Mouse (Mus musculus) cerebellum, adult 2 months (tissue): ENCODE data around the gene Myrfl. TPM values are rescaled to one million over a fixed set of nuclear protein-coding genes. Genes with fewer than 3 reads are reported as not detected.

ENCODE experiments used
- DNase-seq, 2 experiments: peaks; one replicate each; pipeline ENCODE4 v3.0.0; 2021
- H3K27ac ChIP-seq: fragments of 200-500 bp; 2 replicates; pipeline ENCODE4 v1.5.1; 2012; ENCODE audit warnings: low read length, control low read depth, inconsistent platforms; ENCODE audit not compliant: insufficient read depth
- H3K27me3 ChIP-seq: fragments of 200-500 bp; 2 replicates; pipeline ENCODE4 v1.6.1; 2012; ENCODE audit warnings: inconsistent platforms, mild to moderate bottlenecking, low read length, moderate library complexity; ENCODE audit not compliant: control insufficient read depth, insufficient read depth
- H3K4me1 ChIP-seq: fragments of 200-500 bp; 2 replicates; pipeline ENCODE4 v1.6.1; 2011; ENCODE audit warnings: low read length; ENCODE audit not compliant: control insufficient read depth, insufficient read depth
- H3K4me3 ChIP-seq: fragments of 200-500 bp; replicated peaks from 2 replicates; pipeline ENCODE3; 2011; ENCODE audit warnings: mild to moderate bottlenecking, low read depth, low read length, control low read depth; ENCODE audit not compliant: insufficient read depth
- CTCF ChIP-seq: fragments of 200-500 bp; IDR thresholded peaks from 2 replicates; pipeline ENCODE4 v1.5.1; 2011; ENCODE audit warnings: low read depth, mild to moderate bottlenecking, control low read depth, low read length, moderate library complexity, borderline replicate concordance; ENCODE audit not compliant: insufficient read depth
- POLR2A ChIP-seq: fragments of 200-500 bp; IDR thresholded peaks from 2 replicates; pipeline ENCODE4 v1.6.1; 2011; ENCODE audit warnings: low read length, control low read depth, borderline replicate concordance; ENCODE audit not compliant: insufficient read depth
- WGBS: fragments of 180-500 bp; shearing (Covaris S2); methylation state at CpG from one replicate; pipeline ENCODE4 v1.1.7; 2018; 5-methylcytosine and 5-hydroxymethylcytosine counted together
- polyA plus RNA-seq: library from polyadenylated mRNA; depleted of rRNA; stranded (reverse); fragments of >200 nt; gene quantifications from 2 replicates; pipeline ENCODE4 v1.2.3, GENCODE M21; 2012

The Myrfl gene
- polyA plus RNA-seq, 1 experiment = 0.10 TPM

DNA sequence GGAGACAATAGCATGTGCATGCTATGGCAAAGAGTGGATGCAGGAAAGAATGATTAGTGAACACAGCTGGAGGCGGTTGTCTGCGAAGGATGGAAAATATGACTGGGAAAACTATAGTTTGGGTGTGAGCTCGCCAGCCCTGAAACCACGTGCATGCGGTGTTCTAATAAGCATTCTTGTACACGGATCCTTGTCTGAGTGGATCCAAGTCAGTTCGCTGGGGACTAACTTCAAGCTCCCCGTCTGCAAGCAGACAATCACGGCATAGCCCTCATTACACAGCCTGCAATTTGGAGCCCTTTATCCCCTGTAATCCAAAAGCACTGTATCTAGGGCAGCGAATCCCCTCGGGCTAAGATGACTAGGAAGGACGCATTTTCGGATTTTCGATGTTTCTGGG is 136.2 kb downstream of the Myrfl start:
- TF ChIP-seq CTCF (no peak), POLR2A (no peak)
- peaks cover 21% of the 10 kb centered on the region; the same call in 1 of the 2 replicates for H3K4me1 ChIP-seq
- WGBS = 89% methylated on average over 14 of the region's 14 CpGs
- H3K27ac ChIP-seq = no peak overlapping the region
- no peaks in the 10 kb centered on the region for H3K27me3 ChIP-seq
- DNase-seq = no peak
- H3K4me3 ChIP-seq = no peak overlapping the region

DNA sequence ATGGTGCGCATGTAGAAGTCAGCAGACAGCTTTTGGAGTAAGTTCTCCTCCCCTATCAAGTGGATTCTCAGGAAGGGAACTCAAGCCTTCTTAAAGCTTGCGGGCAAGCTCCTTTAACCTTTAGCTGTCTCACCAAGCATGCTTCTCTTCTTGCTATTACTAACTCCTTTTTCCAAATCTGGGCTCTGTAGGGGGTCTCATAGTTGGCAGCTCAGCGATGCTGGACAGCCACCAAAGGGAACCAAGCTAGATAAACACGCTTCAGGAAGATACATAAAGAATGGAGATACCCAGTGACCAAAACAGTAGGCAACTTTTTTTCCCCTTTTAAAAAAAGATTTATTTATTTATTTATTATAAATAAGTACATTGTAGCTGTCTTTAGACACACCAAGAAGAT is 136.9 kb downstream of the Myrfl start:
- DNase-seq = peak in 1 of 2 experiments; percentile 37
- H3K27ac ChIP-seq = no peak overlapping the region
- H3K4me3 ChIP-seq = no peak overlapping the region
- peaks cover 21% of the 10 kb centered on the region; the same call in 1 of the 2 replicates for H3K4me1 ChIP-seq
- H3K27me3 ChIP-seq = no peaks in the 10 kb centered on the region
- no peak for TF ChIP-seq POLR2A
- TF ChIP-seq CTCF = no peak
- WGBS = 42% methylated on average over 4 of the region's 4 CpGs

DNA sequence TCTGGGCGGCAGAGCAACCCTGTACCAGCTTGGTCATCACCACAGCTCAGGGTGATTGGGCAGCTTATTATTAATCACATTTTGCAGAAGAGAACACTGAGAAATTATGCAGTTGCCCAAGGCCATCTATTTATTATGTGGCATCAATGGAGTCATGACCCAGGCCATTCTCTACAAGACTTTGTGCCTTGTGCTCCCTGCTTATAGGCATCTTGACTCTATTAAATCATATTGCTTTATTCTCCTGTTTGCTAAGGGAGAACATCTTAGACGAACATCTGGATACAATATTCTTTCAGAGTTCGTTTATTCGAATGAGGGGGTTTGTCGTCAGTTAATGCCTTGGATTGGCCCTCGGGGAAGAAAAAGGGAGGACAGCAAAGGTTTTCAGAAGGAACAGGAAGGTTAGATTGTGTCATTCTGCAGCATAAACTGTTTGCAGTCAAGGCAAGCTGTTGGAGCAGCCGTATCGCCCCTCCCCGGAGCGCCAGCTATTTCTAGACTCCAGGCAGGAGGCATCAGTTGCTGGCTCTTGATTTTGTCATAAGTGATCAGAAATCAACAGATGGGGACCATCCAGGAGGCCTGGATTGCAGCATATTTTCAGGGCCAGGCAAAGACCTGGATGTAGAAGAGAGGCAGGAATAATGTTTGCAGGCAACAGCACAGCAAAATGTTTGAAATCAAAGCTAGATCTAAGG is 140.7 kb downstream of the Myrfl start:
- WGBS = 19% methylated on average over 10 of the region's 10 CpGs
- Histone ChIP-seq H3K27me3 (no peaks in the 10 kb centered on the region), H3K4me3 (no peak overlapping the region), H3K4me1 (peaks cover 25% of the 10 kb centered on the region; the same call in 1 of the 2 replicates), H3K27ac (peak overlapping the region; percentile 63)
- DNase-seq = peak; percentile 83 to 95
- TF ChIP-seq POLR2A (no peak; the same call in 1 of the 2 replicates), CTCF (no peak)

DNA sequence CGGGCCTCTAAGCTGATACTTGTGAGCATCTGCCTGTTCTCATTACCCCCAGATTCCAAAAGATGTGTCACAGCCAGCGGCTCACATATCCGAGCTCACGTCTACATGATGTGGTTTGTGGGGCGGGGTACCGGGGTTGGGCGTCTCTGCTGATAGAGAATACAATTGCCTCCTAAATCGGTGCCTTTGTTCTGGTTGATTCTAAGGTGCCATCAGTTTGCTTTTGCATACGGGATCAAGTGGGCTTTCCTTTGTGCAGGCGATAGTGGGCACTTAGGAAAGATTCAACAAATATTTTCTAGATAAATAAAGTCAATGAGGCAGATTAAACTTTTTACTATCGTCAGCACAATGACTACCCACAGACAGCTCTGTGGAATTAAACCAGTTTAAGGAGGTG is 141.8 kb downstream of the Myrfl start:
- H3K27me3 ChIP-seq = no peaks in the 10 kb centered on the region
- H3K4me3 ChIP-seq = no peak overlapping the region
- no peak for DNase-seq
- 93% methylated on average over 11 of the region's 11 CpGs for WGBS
- H3K27ac ChIP-seq = peak overlapping the region; percentile 23; the same call in 1 of the 2 replicates
- peaks cover 25% of the 10 kb centered on the region; the same call in 1 of the 2 replicates for H3K4me1 ChIP-seq
- TF ChIP-seq CTCF = no peak
- TF ChIP-seq POLR2A = no peak

DNA sequence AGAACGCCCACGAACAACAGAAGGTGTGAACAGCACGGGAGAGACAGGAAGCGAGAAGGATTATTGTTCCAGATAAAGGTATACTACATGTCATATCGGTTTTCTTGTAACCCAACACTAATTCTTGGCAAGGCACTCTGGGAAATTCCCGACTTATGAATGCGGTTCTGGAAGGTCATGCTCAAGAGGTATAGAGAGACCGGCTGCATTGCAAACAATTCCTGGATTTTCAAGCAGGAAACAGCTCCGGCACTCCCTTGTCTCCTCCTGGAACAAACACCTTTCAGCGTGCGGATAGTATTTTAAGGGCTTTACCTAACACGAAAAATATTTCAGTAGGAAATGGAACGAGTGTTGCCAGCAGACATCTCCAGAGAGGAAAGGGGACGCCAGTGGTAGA is 145.8 kb downstream of the Myrfl start:
- no peak for TF ChIP-seq CTCF
- no peak overlapping the region for H3K4me3 ChIP-seq
- DNase-seq = no peak

DNA sequence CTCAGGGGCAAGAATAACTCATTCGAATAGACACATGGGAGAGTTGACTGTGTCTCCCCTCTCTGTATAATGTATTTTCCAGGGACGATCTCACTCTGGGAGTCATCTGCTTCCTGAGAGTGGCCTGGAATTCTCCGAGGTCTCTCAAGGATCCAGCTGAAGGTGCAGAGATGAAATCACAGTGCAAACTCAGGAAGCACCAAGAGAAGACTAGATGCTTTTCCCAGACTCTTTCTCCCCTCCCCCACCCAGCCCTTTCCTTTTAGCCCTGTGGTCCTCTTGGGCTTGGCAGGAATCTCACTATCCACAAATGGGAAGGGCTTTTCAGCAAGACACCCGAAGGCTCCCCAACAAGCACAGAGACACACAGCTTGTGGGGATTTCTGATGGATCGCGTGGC is 146.7 kb downstream of the Myrfl start:
- no peak for DNase-seq
- Histone ChIP-seq H3K27ac (no peak overlapping the region), H3K4me1 (peaks cover 5% of the 10 kb centered on the region; the same call in 1 of the 2 replicates), H3K27me3 (no peaks in the 10 kb centered on the region; the same call in 1 of the 2 replicates), H3K4me3 (no peak overlapping the region)
- WGBS = 82% methylated on average over 6 of the region's 6 CpGs
- TF ChIP-seq POLR2A = no peak
- TF ChIP-seq CTCF = no peak

More for the DNA sequence above, 145.8 kb downstream of the Myrfl start:
- Histone ChIP-seq H3K4me1 (peaks cover 5% of the 10 kb centered on the region; the same call in 1 of the 2 replicates), H3K27ac (no peak overlapping the region), H3K27me3 (no peaks in the 10 kb centered on the region; the same call in 1 of the 2 replicates)
- WGBS = 87% methylated on average over 14 of the region's 14 CpGs

DNA sequence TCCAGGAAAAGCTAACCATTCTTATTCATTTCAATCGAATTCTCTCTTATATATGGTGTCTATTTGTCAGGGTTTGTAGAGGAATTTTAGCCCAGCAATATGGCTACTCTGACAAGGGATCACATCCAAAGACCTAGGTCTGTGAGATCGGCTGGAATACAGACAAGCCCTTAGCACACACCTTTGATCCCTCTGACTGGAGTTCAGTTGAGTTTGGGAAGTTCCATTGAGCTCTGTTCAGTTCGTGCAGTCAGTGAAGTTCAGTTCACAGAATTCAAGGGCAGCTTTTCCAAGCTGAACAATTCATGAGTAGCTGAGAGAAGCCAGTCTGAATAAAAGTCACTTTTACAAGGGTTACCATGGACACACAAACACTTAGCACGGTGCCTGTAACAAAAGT is 148.0 kb downstream of the Myrfl start:
- TF ChIP-seq POLR2A (no peak), CTCF (no peak)
- WGBS = 88% methylated on average over 4 of the region's 4 CpGs
- Histone ChIP-seq H3K4me3 (no peak overlapping the region), H3K27me3 (no peaks in the 10 kb centered on the region; the same call in 1 of the 2 replicates), H3K4me1 (0 out of 2 replicates have a peak, but pooled peaks cover 5% of the 10 kb centered on the region), H3K27ac (no peak overlapping the region)
- no peak for DNase-seq

DNA sequence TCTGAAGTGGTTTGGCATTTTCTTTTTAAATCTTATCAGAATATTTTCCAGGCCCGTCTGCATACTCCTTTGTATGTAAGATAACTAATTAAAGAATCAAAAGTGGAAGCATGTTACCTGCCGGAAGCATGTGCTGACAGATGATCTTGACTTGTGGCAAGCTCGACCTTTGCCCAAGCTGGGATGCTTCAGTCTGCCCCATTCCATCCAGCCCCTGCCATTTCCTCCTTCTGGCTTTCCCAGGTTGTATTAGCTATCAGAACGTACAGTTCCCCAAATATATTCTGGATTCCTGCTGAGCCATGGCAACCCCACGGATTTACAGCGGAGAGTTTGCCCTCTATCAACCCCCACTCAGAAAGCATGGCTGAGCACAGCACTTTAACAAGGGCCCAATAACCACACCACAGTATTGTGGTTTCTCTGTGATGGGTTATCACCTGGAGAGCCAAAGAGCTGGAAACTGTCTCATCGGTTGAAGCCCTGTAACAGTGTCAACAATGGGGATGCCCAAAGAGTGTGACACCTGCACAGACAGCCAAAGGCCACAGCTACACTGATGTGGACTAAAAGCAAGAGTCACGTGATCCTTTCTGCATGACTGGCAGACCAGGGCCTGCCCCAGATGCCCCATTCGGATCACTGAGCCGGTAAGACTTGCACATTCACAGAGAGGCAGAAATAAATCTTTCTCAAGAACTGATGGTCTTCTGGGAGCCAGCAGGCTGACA is 150.3 kb downstream of the Myrfl start:
- DNase-seq = no peak
- Histone ChIP-seq H3K27ac (no peak overlapping the region), H3K27me3 (no peaks in the 10 kb centered on the region; the same call in 1 of the 2 replicates), H3K4me3 (no peak overlapping the region), H3K4me1 (peaks cover 3% of the 10 kb centered on the region)
- TF ChIP-seq POLR2A = no peak
- TF ChIP-seq CTCF = no peak
- 61% methylated on average over 10 of the region's 10 CpGs for WGBS
